In the genomic region with DNA sequence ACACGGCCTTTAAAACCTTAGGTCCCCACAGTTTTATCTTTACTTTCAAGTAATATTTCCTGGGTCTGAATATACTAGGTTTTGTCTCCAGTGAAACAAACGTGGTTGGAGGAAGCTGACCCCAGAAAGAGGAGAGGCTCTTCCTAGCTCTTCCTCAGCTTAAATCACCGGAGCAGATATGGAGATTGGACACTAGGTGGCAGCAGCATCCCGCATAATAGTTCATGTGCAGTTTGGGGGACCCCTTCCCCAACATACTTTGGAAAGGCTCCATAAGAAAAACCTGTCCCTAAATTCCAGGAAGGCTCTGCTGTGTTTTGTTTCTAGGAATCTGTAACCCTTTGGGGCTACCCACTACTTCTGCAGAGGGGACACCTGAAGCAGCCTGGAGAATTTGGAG, we compare ENCODE assay signal across 9 mouse cellular contexts. TPM values are rescaled to one million over a fixed set of nuclear protein-coding genes. Genes with fewer than 3 reads are reported as not detected.
DNase-seq lines count a peak whose midpoint lies in the region; ATAC-seq and TF ChIP-seq lines count a peak whose summit lies in the region.
"Had no signal": no experiment of that assay in that cellular context is flagged by ENCODE, and none has a peak within 500 bp of the region (broad histone marks: within the 10 kb centered on the region; RNA-seq: fewer than 3 reads in every experiment).

No protein-coding gene starts in this region.

- DNase-seq in forebrain, embryonic 10.5 days (ENCODE audit: extremely low spot score, low spot score): peak; percentile 55
- peak; percentile 75 for DNase-seq in left cerebral cortex, postnatal 4 days
- DNase-seq in left cerebral cortex, postnatal 25 days (ENCODE audit: low spot score in 2 of 2): no peak
- peak; percentile 59 for DNase-seq in R1 (ENCODE audit: low read depth, low spot score)
- peak; percentile 71 for DNase-seq in embryo, embryonic 9.5 days (ENCODE audit: extremely low spot score)
- DNase-seq in lung, postnatal 0 days (ENCODE audit: low spot score): peak; percentile 74
- DNase-seq in thymus, postnatal 25 days: peak; percentile 80

- H3K27ac ChIP-seq in forebrain, embryonic 10.5 days: no peak overlapping the region
- no peak overlapping the region for H3K27ac ChIP-seq in forebrain, embryonic 12.5 days
- no peak overlapping the region for H3K27ac ChIP-seq in lung, postnatal 0 days (ENCODE audit: low read length)
- H3K27ac ChIP-seq: heart, embryonic 15.5 days had no signal

- no peak overlapping the region for H3K4me3 ChIP-seq in forebrain, embryonic 10.5 days
- no peak overlapping the region for H3K4me3 ChIP-seq in forebrain, embryonic 12.5 days (replicated peaks)
- H3K4me3 ChIP-seq in lung, postnatal 0 days (ENCODE audit: low read depth, low read length): no peak overlapping the region
- H3K4me3 ChIP-seq: heart, embryonic 15.5 days had no signal

- H3K9ac ChIP-seq in forebrain, embryonic 12.5 days: no peak overlapping the region
- no peak overlapping the region for H3K9ac ChIP-seq in lung, postnatal 0 days (replicated peaks; ENCODE audit: low read depth)
- H3K9ac ChIP-seq: heart, embryonic 15.5 days had no signal

- intact Hi-C loops in left cerebral cortex, postnatal 4 days (cut with DNase I): loop anchor here (10.0 kb wide), 1 partner anchor 446 kb away; no protein-coding TSS in a partner anchor
- intact Hi-C loops in left cerebral cortex, postnatal 25 days (cut with DNase I): loop anchor here (2.0 to 10.0 kb wide), 3 partner anchors 204 to 446 kb away; partner anchors contain the start of genes Cd164l2 and Gpr3

- peaks cover 73% of the 10 kb centered on the region for H3K4me1 ChIP-seq in forebrain, embryonic 10.5 days
- H3K4me1 ChIP-seq in forebrain, embryonic 12.5 days: peaks cover 29% of the 10 kb centered on the region
- H3K4me1 ChIP-seq in lung, postnatal 0 days (ENCODE audit: insufficient read depth, low read depth, low read length): peaks cover 2% of the 10 kb centered on the region; the same call in 1 of the 2 replicates

- no peak for ATAC-seq in forebrain, embryonic 12.5 days (ENCODE audit: low FRiP score)
- no peak for ATAC-seq in lung, postnatal 0 days

- H3K4me2 ChIP-seq in forebrain, embryonic 12.5 days: no peak overlapping the region
- H3K4me2 ChIP-seq in lung, postnatal 0 days (replicated peaks; ENCODE audit: low read depth, low read length): no peak overlapping the region
- H3K4me2 ChIP-seq: heart, embryonic 15.5 days had no signal

- no peaks in the 10 kb centered on the region for H3K36me3 ChIP-seq in forebrain, embryonic 10.5 days (replicated peaks)
- H3K36me3 ChIP-seq in forebrain, embryonic 12.5 days (replicated peaks): no peaks in the 10 kb centered on the region
- H3K36me3 ChIP-seq in lung, postnatal 0 days (ENCODE audit: insufficient read depth, low read length): no peaks in the 10 kb centered on the region
- H3K36me3 ChIP-seq: heart, embryonic 15.5 days had no signal

- TF ChIP-seq CTCF in lung, postnatal 0 days (IDR thresholded peaks at IDR 0.05): peak; percentile 89

- TF ChIP-seq EP300 in lung, postnatal 0 days (IDR thresholded peaks at IDR 0.05): no peak

- under 1% methylated on average over 4 of the region's 4 CpGs for WGBS in forebrain, embryonic 10.5 days
- WGBS in forebrain, embryonic 12.5 days: 1% methylated on average over 4 of the region's 4 CpGs
- WGBS in lung, postnatal 0 days: 1% methylated on average over 4 of the region's 4 CpGs

- H3K9me3 ChIP-seq in forebrain, embryonic 10.5 days: no peaks in the 10 kb centered on the region
- H3K9me3 ChIP-seq in forebrain, embryonic 12.5 days: no peaks in the 10 kb centered on the region
- no peaks in the 10 kb centered on the region for H3K9me3 ChIP-seq in lung, postnatal 0 days (ENCODE audit: low read length)
- H3K9me3 ChIP-seq: heart, embryonic 15.5 days had no signal

- peaks cover 21% of the 10 kb centered on the region for H3K27me3 ChIP-seq in forebrain, embryonic 10.5 days (ENCODE audit: poor library complexity, severe bottlenecking)
- peaks cover 20% of the 10 kb centered on the region for H3K27me3 ChIP-seq in forebrain, embryonic 12.5 days
- H3K27me3 ChIP-seq in lung, postnatal 0 days (replicated peaks; ENCODE audit: insufficient read depth, low read length): 0 out of 2 replicates have a peak, but pooled peaks cover 5% of the 10 kb centered on the region

RNA-seq across cellular contexts. Expression of gene Ahdc1, which starts 1.9 kb away (rescaled TPM):
- 5.8 and 7.4 TPM in 2 replicates for polyA plus RNA-seq in forebrain, embryonic 10.5 days (2016; fragmentation: Nextera tagmentation; extraction: Ambion mirVana)
- 7.2 and 8.1 TPM in 2 replicates for polyA plus RNA-seq in forebrain, embryonic 12.5 days (2016; fragmentation: Nextera tagmentation; extraction: Ambion mirVana)
- 100 to 1,000 TPM in 1 of 2 experiments, 10 to 100 TPM in 1; 94.1 to 102 TPM for total RNA-seq in left cerebral cortex, postnatal 4 days (2021)
- 10 to 100 TPM; 88.2 to 97.6 TPM for total RNA-seq in left cerebral cortex, postnatal 25 days (2021)
- 3.9 and 4.4 TPM in 2 replicates for polyA plus RNA-seq in lung, postnatal 0 days (2015; fragmentation: Nextera tagmentation; extraction: Ambion mirVana)

RNA-seq across cellular contexts. Expression of gene Fgr, which starts 35.2 kb away (rescaled TPM):
- polyA plus RNA-seq in forebrain, embryonic 10.5 days (2016; fragmentation: Nextera tagmentation; extraction: Ambion mirVana): 0.06 and 0.11 TPM in 2 replicates
- polyA plus RNA-seq in forebrain, embryonic 12.5 days (2016; fragmentation: Nextera tagmentation; extraction: Ambion mirVana): 0.12 and 0.20 TPM in 2 replicates
- total RNA-seq in left cerebral cortex, postnatal 4 days (2021): under 1 TPM; 0.42 to 0.44 TPM
- total RNA-seq in left cerebral cortex, postnatal 25 days (2021): under 1 TPM; 0.18 to 0.25 TPM
- polyA plus RNA-seq in lung, postnatal 0 days (2015; fragmentation: Nextera tagmentation; extraction: Ambion mirVana): 4.0 and 4.7 TPM in 2 replicates

Comparison
In these comparisons a context has a peak if more than half of its experiments do, and no peak if none do; other contexts are left out.
1. DNase-seq: peak in forebrain, embryonic 10.5 days (single experiment), left cerebral cortex, postnatal 4 days (single experiment), R1 (single experiment), embryo, embryonic 9.5 days (single experiment), lung, postnatal 0 days (single experiment) and thymus, postnatal 25 days (single experiment); none in left cerebral cortex, postnatal 25 days (0 of 2).